Mouse (Mus musculus) midbrain, embryonic 13.5 days (tissue): ENCODE results near the gene Avpr1b. TPM values are rescaled to one million over a fixed set of nuclear protein-coding genes. Genes with fewer than 3 reads are reported as not detected.

Experiments used
- ATAC-seq: fragments of 200-750 bp; cut with Nextera tagmentation; 2 replicates; pipeline ENCODE4 v1.8.0; 2017; ENCODE audit warnings: mild to moderate bottlenecking, moderate TSS enrichment, moderate library complexity
- H3K27ac ChIP-seq: fragments of 300-500 bp; sonication (generic); 2 replicates; pipeline ENCODE4 v1.5.1; 2015; ENCODE audit warnings: inconsistent platforms, mild to moderate bottlenecking, moderate library complexity
- H3K27me3 ChIP-seq: fragments of 300-500 bp; sonication (generic); 2 replicates; pipeline ENCODE4 v1.6.1; 2015; ENCODE audit warnings: mild to moderate bottlenecking, inconsistent platforms
- H3K36me3 ChIP-seq: fragments of 300-500 bp; sonication (generic); 2 replicates; pipeline ENCODE4 v1.6.1; 2015; ENCODE audit warnings: mild to moderate bottlenecking, inconsistent platforms
- H3K4me1 ChIP-seq: fragments of 300-500 bp; sonication (generic); replicated peaks from 2 replicates; pipeline ENCODE4 v1.6.1; 2015; ENCODE audit warnings: inconsistent platforms
- H3K4me2 ChIP-seq: fragments of 300-500 bp; sonication (generic); replicated peaks from 2 replicates; pipeline ENCODE4 v1.6.1; 2015; ENCODE audit warnings: moderate library complexity, mild to moderate bottlenecking, inconsistent platforms
- H3K4me3 ChIP-seq: fragments of 300-500 bp; sonication (generic); replicated peaks from 2 replicates; pipeline ENCODE4 v1.5.1; 2015; ENCODE audit warnings: mild to moderate bottlenecking, inconsistent platforms
- H3K9ac ChIP-seq: fragments of 300-500 bp; sonication (generic); replicated peaks from 2 replicates; pipeline ENCODE4 v1.6.1; 2015; ENCODE audit warnings: mild to moderate bottlenecking, inconsistent platforms
- H3K9me3 ChIP-seq: fragments of 300-500 bp; sonication (generic); 2 replicates; pipeline ENCODE4 v1.6.1; 2016; ENCODE audit warnings: mild to moderate bottlenecking, inconsistent platforms
- WGBS: fragments of 180-500 bp; shearing (Covaris S2); methylation state at CpG from one replicate; pipeline ENCODE4 v1.1.7; 2015; 5-methylcytosine and 5-hydroxymethylcytosine counted together
- polyA plus RNA-seq: library from polyadenylated mRNA; unstranded; fragments of >200 nt; fragmentation: Nextera tagmentation; extraction: Ambion mirVana; gene quantifications from 2 replicates; pipeline ENCODE4 v1.2.1, GENCODE M21; 2015

Avpr1b gene
- polyA plus RNA-seq, 1 experiment from 2014 or later: not detected

GRCm38 (mm10) chr1:131657945-131658354 is 58.9 kb downstream of the Avpr1b start:
- ATAC-seq: peak; percentile 91
- no peaks in the 10 kb centered on the region for H3K36me3 ChIP-seq

GRCm38 (mm10) chr1:131659512-131660085 is 60.6 kb downstream of the Avpr1b start:
- no peak overlapping the region for H3K4me3 ChIP-seq
- ATAC-seq: no peak
- 75% methylated on average over 5 of the region's 5 CpGs for WGBS
- no peak overlapping the region for H3K9ac ChIP-seq
- H3K9me3 ChIP-seq: no peaks in the 10 kb centered on the region
- no peaks in the 10 kb centered on the region for H3K27me3 ChIP-seq
- no peaks in the 10 kb centered on the region for H3K36me3 ChIP-seq
- H3K27ac ChIP-seq: no peak overlapping the region
- peaks cover 7% of the 10 kb centered on the region for H3K4me1 ChIP-seq
- H3K4me2 ChIP-seq: no peak overlapping the region

More at GRCm38 (mm10) chr1:131657945-131658354, 58.9 kb downstream of the Avpr1b start:
- H3K9ac ChIP-seq: peak overlapping the region; percentile 47
- no peaks in the 10 kb centered on the region for H3K27me3 ChIP-seq
- peak overlapping the region; percentile 87 for H3K27ac ChIP-seq
- H3K9me3 ChIP-seq: no peaks in the 10 kb centered on the region
- peak overlapping the region; percentile 44 for H3K4me2 ChIP-seq
- WGBS: under 1% methylated on average over 11 of the region's 11 CpGs
- H3K4me1 ChIP-seq: peaks cover 7% of the 10 kb centered on the region
- peak overlapping the region; percentile 30; the same call in 1 of the 2 replicates for H3K4me3 ChIP-seq

GRCm38 (mm10) chr1:131660266-131660665 is 61.2 kb downstream of the Avpr1b start:
- Histone ChIP-seq H3K27me3 (no peaks in the 10 kb centered on the region), H3K27ac (no peak overlapping the region), H3K36me3 (no peaks in the 10 kb centered on the region), H3K4me1 (peaks cover 7% of the 10 kb centered on the region), H3K4me3 (no peak overlapping the region), H3K9ac (no peak overlapping the region), H3K4me2 (no peak overlapping the region), H3K9me3 (no peaks in the 10 kb centered on the region)
- ATAC-seq: no peak
- WGBS: 90% methylated on average over 2 of the region's 2 CpGs

DNA sequence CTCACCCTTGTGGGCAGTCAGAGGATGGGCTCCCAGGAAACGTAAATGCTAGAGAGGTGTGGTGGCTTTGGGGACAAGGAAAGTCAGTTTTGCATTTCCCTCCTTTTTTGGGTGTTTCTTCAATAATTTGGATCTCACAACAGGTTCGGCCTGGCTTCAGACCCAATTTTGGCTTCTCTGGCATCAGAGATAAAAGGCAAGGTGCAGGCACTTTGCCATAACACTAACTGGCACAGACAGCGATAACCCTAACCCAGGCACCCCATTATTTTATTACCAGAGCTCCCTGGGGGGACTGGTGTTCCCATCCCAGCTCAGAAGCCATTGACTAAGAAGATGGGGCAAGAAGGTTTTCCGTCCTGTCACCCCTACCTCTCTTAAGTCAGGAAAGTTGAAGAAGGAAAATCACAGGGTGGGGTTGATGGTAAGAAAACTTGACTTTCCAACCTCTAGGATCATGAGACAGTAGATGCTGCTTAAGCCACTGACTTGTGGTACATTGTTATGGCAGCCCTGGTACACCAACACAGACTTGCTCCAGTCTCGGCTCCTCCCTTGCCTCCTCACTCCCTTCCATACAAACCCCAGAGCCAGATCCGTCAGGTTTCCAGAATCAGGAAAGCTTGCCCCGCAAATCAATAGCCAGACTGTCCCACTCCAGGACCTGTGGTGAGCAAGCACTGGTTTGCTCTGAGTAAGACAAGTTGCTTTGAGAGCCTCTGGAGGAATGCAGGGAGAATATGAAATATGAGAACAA is 61.9 kb downstream of the Avpr1b start:
- H3K27me3 ChIP-seq: no peaks in the 10 kb centered on the region
- peaks cover 7% of the 10 kb centered on the region for H3K4me1 ChIP-seq
- H3K9me3 ChIP-seq: no peaks in the 10 kb centered on the region
- no peaks in the 10 kb centered on the region for H3K36me3 ChIP-seq
- ATAC-seq: no peak
- no peak overlapping the region for H3K4me2 ChIP-seq
- no peak overlapping the region for H3K9ac ChIP-seq
- H3K27ac ChIP-seq: no peak overlapping the region
- no peak overlapping the region for H3K4me3 ChIP-seq
- WGBS: 81% methylated on average over 7 of the region's 7 CpGs

Other genes with a start within 250 kb of the Avpr1b start
- gene Srgap2, start 71.9 kb upstream of the Avpr1b start, polyA plus RNA-seq: 16.6 and 18.8 TPM in 2 replicates
- 1.8 and 2.1 TPM in 2 replicates for gene Fam72a, start 71.3 kb upstream of the Avpr1b start, polyA plus RNA-seq
- gene Ctse, start 39.1 kb downstream of the Avpr1b start, polyA plus RNA-seq: not detected in 2 replicates
- 0.63 and 1.1 TPM in 2 replicates for gene Rab7b, start 89.5 kb downstream of the Avpr1b start, polyA plus RNA-seq
- 0.03 TPM in 1 of 2 replicates, not detected in the other for gene Slc26a9, start 144.8 kb downstream of the Avpr1b start, polyA plus RNA-seq
- gene Pm20d1, start 198.1 kb downstream of the Avpr1b start, polyA plus RNA-seq: 0.10 and 0.74 TPM in 2 replicates
- 14.1 and 14.4 TPM in 2 replicates for gene Slc41a1, start 228.3 kb downstream of the Avpr1b start, polyA plus RNA-seq